Mouse (Mus musculus) stomach, postnatal 0 days (tissue): ENCODE data around the gene Onecut3. TPM values are rescaled to one million over a fixed set of nuclear protein-coding genes. Genes with fewer than 3 reads are reported as not detected.
A peak's percentile ranks its signal among the peaks of the same experiment; 100 is the strongest.

Experiments
- ATAC-seq: fragments of 200-750 bp; cut with Nextera tagmentation; 2 replicates; pipeline ENCODE4 v1.8.0; 2017; ENCODE audit not compliant: low FRiP score, low TSS enrichment
- DNase-seq: peaks from one replicate; pipeline ENCODE4 v3.0.0-alpha.2; 2016; ENCODE audit warnings: low spot score
- H3K27ac ChIP-seq: fragments of 300-500 bp; sonication (generic); replicated peaks from 2 replicates; pipeline ENCODE4 v1.5.1; 2014; ENCODE audit warnings: mild to moderate bottlenecking, control low read depth
- H3K27me3 ChIP-seq: fragments of 300-500 bp; sonication (generic); 2 replicates; pipeline ENCODE4 v1.6.1; 2014; ENCODE audit warnings: low read length; ENCODE audit not compliant: control insufficient read depth, insufficient read depth
- H3K36me3 ChIP-seq: fragments of 300-500 bp; sonication (generic); 2 replicates; pipeline ENCODE4 v1.6.1; 2014; ENCODE audit warnings: low read length, mixed read lengths; ENCODE audit not compliant: control insufficient read depth, insufficient read depth
- H3K4me1 ChIP-seq: fragments of 300-500 bp; sonication (generic); replicated peaks from 2 replicates; pipeline ENCODE4 v1.6.1; 2014; ENCODE audit warnings: antibody characterized with exemption; ENCODE audit not compliant: control insufficient read depth, insufficient read depth
- H3K4me2 ChIP-seq: fragments of 300-500 bp; sonication (generic); replicated peaks from 2 replicates; pipeline ENCODE4 v1.6.1; 2014; ENCODE audit warnings: low read depth, mild to moderate bottlenecking, control low read depth, moderate library complexity
- H3K4me3 ChIP-seq: fragments of 300-500 bp; sonication (generic); 2 replicates; pipeline ENCODE4 v1.5.1; 2014; ENCODE audit warnings: low read depth, low read length, control low read depth
- H3K9ac ChIP-seq: fragments of 300-500 bp; sonication (generic); 2 replicates; pipeline ENCODE4 v1.6.1; 2014; ENCODE audit warnings: mild to moderate bottlenecking, low read length, control low read depth, mixed read lengths
- H3K9me3 ChIP-seq: fragments of 300-500 bp; sonication (generic); 2 replicates; pipeline ENCODE4 v1.6.1; 2016; ENCODE audit warnings: low read length; ENCODE audit not compliant: control insufficient read depth
- CTCF ChIP-seq: IDR thresholded peaks from 2 replicates; pipeline ENCODE4 v1.5.1; 2016; ENCODE audit warnings: antibody characterized with exemption, low read depth, mild to moderate bottlenecking, moderate library complexity
- EP300 ChIP-seq: optimal IDR thresholded peaks from 2 replicates; pipeline ENCODE3; 2016; ENCODE audit warnings: antibody characterized with exemption
- WGBS: fragments of 180-500 bp; shearing (Covaris S2); extraction: QIAGEN DNeasy Blood & Tissue Kit; methylation state at CpG from one replicate; pipeline ENCODE4 v1.1.7; 2014; 5-methylcytosine and 5-hydroxymethylcytosine counted together
- polyA plus RNA-seq: library from polyadenylated mRNA; unstranded; fragments of >200 nt; fragmentation: Nextera tagmentation; extraction: Ambion mirVana; gene quantifications from 2 replicates; pipeline ENCODE4 v1.2.1, GENCODE M21; 2015

Onecut3 gene
- polyA plus RNA-seq, 1 experiment from 2014 or later, result 0.01 TPM

DNA sequence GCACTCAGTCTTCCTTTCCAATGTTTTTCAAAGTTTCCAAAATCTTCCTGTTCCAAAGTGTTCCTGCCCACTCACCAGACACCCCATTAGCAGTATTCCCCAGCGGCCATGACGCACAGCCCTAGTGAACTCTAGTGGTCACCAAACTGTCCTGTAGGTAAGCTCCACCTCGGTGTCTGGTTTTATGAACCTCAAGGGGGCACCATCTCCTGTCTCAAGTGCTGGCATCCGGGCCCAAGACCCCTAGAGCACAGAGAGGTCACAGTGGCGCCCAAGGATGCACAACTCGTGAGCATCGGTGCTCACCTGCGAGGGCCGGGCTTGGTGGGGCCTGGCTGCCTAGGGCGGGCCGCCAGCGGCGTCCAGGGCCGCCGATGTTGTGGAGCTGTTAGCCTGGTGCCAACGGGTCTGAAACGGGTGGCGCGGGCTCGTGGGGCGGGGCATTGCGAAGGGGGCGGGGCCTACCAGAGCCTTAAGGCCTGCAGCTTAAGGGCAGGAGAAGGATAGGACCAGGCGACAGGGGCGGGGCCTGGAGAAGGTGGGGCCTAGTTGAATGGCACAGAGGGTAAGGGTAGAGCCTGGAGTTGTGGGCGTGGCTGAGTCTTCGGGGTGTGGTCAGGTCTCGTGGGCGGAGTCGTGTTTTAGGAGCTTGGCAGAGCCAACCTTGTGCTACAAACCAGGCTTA lies 44.2 kb downstream of the Onecut3 start, which contains the start of gene Atp8b3:
Gene Atp8b3, minus strand, starts transcription at position 415 of the 685 bp plus-strand sequence.
- peak; percentile 96 for DNase-seq
- WGBS, result 3% methylated on average over 30 of the region's 30 CpGs

DNA sequence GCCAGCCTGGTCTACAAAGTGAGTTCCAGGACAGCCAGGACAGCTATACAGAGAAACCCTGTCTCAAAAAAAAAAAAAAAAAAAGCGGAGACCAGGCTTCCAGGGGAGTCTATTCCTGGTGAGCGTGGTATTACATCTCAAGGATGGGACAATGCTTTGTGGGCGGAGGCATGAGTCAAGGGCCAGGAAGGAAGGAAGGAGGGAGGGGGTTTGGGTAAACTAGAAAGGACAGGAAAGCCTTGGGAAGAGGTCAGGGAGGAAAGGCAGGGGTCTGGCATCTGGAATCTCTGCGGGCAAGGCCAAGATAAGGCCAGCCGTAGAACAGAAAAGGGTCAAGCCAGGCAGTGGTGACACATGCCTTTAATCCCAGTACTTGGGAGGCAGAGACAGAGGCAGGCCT lies 44.9 kb downstream of the Onecut3 start:
- no peaks in the 10 kb centered on the region for H3K9me3 ChIP-seq
- ATAC-seq, result no peak
- no peaks in the 10 kb centered on the region for H3K4me1 ChIP-seq
- H3K36me3 ChIP-seq, result peaks cover 20% of the 10 kb centered on the region; the same call in 1 of the 2 replicates
- DNase-seq, result no peak
- 30% methylated on average over 5 of the region's 5 CpGs for WGBS
- no peaks in the 10 kb centered on the region; the same call in 1 of the 2 replicates for H3K27me3 ChIP-seq
- H3K9ac ChIP-seq, result no peak overlapping the region
- H3K27ac ChIP-seq, result no peak overlapping the region
- no peak overlapping the region for H3K4me3 ChIP-seq
- TF ChIP-seq CTCF (no peak), EP300 (no peak)
- H3K4me2 ChIP-seq, result no peak overlapping the region

More for the DNA sequence above, 44.2 kb downstream of the Onecut3 start, which contains the start of gene Atp8b3:
- Histone ChIP-seq H3K9me3 (no peaks in the 10 kb centered on the region), H3K27ac (no peak within 1 kb of the TSS), H3K4me3 (no peak within 1 kb of the TSS; the same call in 1 of the 2 replicates), H3K36me3 (peaks cover 14% of the 10 kb centered on the region; the same call in 1 of the 2 replicates), H3K9ac (0 out of 2 replicates have a peak within 1 kb of the TSS, but pooled peaks have one; percentile 35), H3K27me3 (no peaks in the 10 kb centered on the region; the same call in 1 of the 2 replicates), H3K4me2 (peak within 1 kb of the TSS; percentile 36), H3K4me1 (no peaks in the 10 kb centered on the region)
- peak; percentile 91 for ATAC-seq
- TF ChIP-seq EP300 (no peak), CTCF (peak; percentile 49)

GRCm38 (mm10) chr10:80543873-80544272 lies 49.2 kb downstream of the Onecut3 start:
- Histone ChIP-seq H3K4me1 (no peaks in the 10 kb centered on the region), H3K4me3 (no peak overlapping the region), H3K4me2 (no peak overlapping the region), H3K27ac (no peak overlapping the region), H3K9ac (no peak overlapping the region), H3K36me3 (peaks cover 42% of the 10 kb centered on the region), H3K9me3 (no peaks in the 10 kb centered on the region), H3K27me3 (no peaks in the 10 kb centered on the region)
- no peak for TF ChIP-seq CTCF
- TF ChIP-seq EP300, result no peak
- DNase-seq, result no peak
- no peak for ATAC-seq
- 93% methylated on average over 14 of the region's 14 CpGs for WGBS

DNA sequence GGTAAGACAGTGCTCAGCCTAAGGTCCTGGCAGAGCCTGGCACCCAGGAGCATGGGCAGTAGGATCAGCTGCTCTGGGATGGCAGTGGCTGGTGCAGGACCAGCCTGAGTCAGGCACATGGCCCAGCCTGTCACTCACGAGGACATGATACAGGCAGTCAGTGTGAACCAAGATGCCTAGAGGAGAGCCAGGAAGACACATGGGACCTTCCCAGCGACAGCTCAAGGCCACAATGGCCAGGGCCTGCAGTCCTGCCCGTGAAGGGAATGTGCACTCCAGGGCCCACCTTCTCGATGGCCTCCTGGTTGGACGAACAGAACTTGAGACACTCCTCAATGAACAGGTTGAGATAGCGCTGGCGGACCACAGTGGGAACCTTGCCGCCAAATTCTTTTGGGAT lies 51.0 kb downstream of the Onecut3 start:
- H3K4me2 ChIP-seq, result no peak overlapping the region
- H3K4me3 ChIP-seq, result no peak overlapping the region
- 86% methylated on average over 8 of the region's 8 CpGs for WGBS
- no peaks in the 10 kb centered on the region for H3K9me3 ChIP-seq
- DNase-seq (no peak), ATAC-seq (no peak)
- H3K27me3 ChIP-seq, result no peaks in the 10 kb centered on the region
- H3K4me1 ChIP-seq, result no peaks in the 10 kb centered on the region
- no peak overlapping the region for H3K9ac ChIP-seq
- no peak overlapping the region for H3K27ac ChIP-seq
- peaks cover 50% of the 10 kb centered on the region for H3K36me3 ChIP-seq
- no peak for TF ChIP-seq EP300
- no peak for TF ChIP-seq CTCF

DNA sequence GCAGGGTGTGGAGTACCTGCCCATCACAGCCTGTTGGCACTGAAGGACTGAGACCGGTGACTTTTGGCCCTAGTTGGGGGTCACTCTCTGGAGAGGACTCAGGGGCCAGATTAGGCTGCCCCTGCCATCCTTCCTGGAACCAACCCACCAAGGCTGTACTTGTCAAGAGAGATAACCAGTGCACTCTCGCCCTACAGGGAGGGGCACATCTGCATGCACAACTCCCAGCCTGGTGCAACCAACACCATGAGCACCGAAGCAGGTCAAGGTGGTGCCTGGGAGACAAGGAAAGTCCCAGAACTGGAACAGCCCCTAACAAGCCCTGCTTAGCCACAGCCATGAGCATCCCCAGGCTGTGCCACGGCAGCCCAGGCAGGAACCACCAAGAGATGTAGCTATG lies 52.3 kb downstream of the Onecut3 start:
- H3K4me1 ChIP-seq, result no peaks in the 10 kb centered on the region
- H3K9me3 ChIP-seq, result no peaks in the 10 kb centered on the region
- TF ChIP-seq CTCF, result no peak
- no peak for TF ChIP-seq EP300
- no peak overlapping the region for H3K4me3 ChIP-seq
- H3K27me3 ChIP-seq, result no peaks in the 10 kb centered on the region
- peaks cover 48% of the 10 kb centered on the region for H3K36me3 ChIP-seq
- WGBS, result 90% methylated on average over 4 of the region's 4 CpGs
- DNase-seq (no peak), ATAC-seq (no peak)
- H3K27ac ChIP-seq, result no peak overlapping the region
- H3K9ac ChIP-seq, result no peak overlapping the region
- H3K4me2 ChIP-seq, result no peak overlapping the region

DNA sequence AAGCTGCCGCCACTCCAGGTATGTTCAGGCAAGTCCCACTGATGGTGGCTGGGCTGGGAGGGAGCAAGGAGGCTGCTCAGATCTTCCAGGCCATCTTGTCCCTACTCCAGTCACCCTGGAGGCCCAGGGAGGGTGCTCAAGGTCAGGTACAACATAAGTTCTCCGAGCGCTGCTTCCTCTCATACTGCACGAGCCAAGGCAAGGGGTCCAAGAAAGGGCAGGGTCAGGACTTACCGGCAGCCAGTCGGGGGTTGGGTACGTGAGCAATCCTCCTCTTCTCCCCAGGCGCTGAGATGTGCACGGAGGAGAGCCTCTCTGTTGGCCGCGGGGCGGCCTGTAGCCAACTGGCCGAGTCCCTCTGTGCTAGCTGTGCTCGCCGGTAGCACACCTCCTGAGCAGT lies 52.9 kb downstream of the Onecut3 start:
- Histone ChIP-seq H3K4me1 (no peaks in the 10 kb centered on the region), H3K9ac (no peak overlapping the region), H3K4me3 (no peak overlapping the region), H3K27ac (no peak overlapping the region), H3K9me3 (no peaks in the 10 kb centered on the region), H3K27me3 (no peaks in the 10 kb centered on the region), H3K36me3 (peaks cover 46% of the 10 kb centered on the region), H3K4me2 (no peak overlapping the region)
- TF ChIP-seq CTCF (no peak), EP300 (no peak)
- ATAC-seq, result no peak
- 92% methylated on average over 15 of the region's 15 CpGs for WGBS
- no peak for DNase-seq
